Mouse (Mus musculus) kidney, postnatal 14 days (tissue): ENCODE data around the gene Bmp2k.

Experiments used
- DNase-seq: peaks from one replicate; pipeline ENCODE4 v3.0.0; 2022; ENCODE audit warnings: mixed read lengths

Gene Bmp2k

DNA sequence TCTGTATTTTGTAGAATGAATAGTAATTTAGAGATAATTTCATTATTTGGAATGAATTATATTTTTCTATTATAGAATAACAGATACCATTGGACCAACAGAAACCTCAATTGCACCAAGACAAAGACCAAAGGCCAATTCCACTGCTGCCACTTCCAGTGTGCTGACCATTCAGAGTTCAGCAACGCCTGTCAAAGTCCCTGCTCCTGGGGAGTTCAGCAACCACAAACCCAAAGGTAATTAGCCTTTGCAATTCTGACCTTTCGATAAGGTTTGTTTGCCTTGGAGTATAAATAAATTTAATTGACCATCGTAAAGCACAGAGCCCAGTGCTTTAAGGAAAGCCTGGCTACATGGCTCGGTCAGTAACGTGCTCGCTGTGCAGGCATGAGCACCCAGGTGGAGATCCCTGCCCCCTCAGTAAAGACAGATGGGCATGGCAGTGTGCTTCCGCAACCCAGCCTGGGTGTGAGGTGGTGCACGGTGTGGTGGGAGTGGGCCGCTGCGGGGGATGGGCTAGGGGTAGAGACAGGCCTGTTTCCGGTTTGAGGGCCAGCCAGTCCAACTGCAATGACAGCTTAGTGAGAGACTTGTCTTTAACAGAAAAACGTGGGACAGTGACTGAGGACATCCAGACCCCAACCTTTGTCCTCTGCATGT, 59.4 kb downstream of the Bmp2k start:
- DNase-seq = no peak

DNA sequence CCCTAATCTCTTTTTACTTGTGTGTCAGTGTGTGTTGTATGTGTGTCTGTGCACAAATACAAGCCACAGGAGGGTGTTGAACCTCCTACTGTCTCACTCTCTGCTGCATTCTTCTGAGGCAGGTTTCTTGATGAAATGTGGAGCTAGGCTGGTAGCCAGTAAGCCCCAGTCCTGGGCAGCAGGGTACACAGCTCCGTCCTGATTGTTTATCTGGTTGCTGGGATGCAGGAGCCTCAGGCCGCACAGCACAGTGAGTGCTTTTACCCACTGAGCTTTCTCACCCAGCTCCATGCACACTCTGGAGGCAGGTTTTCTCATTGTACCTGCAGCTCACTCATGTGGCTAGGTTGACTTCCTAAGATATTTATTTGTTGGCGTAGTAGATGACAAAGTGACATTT, 63.4 kb downstream of the Bmp2k start:
- no peak for DNase-seq

DNA sequence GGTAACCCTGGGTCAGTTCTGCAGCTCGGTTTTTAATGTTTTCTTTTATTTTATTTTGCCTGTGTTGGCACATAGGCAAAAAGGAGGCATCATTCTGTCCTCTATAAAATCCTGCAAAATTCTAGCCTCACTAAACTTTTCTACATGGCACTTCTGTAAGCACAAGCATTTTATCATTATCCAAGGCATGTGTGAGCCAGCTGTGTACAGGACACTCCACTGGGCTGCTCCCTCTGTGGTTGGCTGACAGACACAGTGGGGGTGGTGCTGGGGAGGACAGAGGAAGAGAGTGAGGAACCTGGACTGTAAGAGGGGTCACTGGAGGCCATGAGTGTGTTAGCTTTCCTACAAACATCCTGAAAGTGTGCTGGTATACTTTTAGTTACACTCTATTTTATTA, 64.6 kb downstream of the Bmp2k start:
- no peak for DNase-seq

DNA sequence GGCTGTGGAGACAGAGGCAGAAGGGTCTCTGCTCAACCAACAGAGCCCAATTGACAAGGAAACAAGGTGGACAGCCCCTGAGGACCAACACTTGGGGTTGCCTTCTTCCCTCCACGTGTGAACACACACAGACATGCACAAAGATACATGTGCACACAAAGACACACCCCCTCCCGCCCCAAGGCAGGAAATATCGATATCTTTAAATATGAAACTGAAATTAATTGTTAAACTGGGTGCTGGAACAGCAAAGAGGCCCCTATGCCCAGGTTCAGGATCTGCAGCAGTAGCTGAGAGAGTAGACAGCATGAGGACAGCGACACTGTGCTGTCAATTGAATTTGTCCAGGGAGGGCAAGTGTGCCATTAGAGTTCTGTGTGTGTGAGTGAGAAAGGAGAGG, 68.3 kb downstream of the Bmp2k start:
- no peak for DNase-seq

- no peak for DNase-seq
Measured at GRCm38 (mm10) chr5:97075476-97076151, 78.1 kb downstream of the Bmp2k start.

GRCm38 (mm10) chr5:97076167-97076566, 78.7 kb downstream of the Bmp2k start:
- no peak for DNase-seq

- DNase-seq = no peak
Measured at GRCm38 (mm10) chr5:97077676-97078075, 80.2 kb downstream of the Bmp2k start.

GRCm38 (mm10) chr5:97078641-97079040, 81.2 kb downstream of the Bmp2k start:
- peak; percentile 39 for DNase-seq

DNA sequence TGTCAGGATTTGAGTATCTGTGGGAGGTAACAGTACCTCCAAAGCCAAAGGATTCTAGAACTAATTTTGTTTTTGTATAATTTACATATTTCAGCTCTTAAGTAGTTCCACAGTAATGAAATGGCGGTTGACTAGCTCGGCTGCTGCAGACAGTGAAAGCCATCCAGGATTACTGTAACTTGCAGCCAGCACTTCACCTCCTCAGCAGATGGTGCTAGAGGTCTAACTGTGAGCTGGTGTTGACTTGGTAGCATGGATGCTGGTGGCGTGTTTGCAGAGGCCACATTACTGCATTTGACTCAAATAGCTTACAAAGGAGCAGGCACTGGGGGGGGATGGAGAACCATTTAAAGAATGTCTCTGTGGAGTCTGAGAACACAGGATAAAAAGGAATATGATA, 84.0 kb downstream of the Bmp2k start:
- DNase-seq = peak; percentile 31

DNA sequence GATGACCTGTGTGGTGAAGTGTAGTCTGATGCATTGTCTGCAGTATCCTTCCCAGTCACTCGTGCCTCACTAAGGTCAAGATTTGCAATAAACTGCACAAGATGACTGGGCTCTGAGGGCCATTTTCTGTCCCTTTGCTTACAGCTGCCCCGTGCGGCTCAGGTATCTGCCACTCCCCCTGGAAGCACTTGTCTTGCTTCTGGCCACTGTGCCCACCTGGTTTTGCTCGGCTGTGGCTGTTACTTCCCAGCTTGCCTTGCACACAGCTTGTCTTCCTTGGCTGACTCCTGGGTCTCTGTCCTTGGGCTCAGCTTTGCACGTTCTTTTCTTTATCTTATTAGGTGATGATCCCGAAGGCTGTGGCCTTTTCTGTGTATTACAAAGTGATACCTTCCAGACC, 86.2 kb downstream of the Bmp2k start:
- DNase-seq = no peak

DNA sequence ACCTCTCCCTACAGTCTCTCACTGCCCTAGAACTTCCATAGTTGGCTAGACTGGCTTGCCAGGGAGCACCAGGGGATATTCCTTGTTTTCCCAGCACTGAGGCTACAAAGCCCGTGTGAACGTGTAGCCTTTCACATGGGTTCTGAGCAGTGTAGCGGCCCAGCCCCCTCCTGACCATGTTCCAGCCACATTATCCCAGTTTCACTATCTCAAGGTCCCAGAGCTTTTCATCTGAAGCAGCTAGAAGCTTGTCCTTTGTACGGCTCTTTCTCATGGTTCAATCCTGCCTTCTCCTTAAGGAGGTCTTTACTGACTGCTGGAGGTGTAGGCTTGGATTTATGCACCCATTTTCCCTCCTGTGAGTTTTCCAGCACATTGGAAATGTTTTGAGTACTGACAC, 87.1 kb downstream of the Bmp2k start:
- no peak for DNase-seq

- no peak for DNase-seq
Measured at GRCm38 (mm10) chr5:97085071-97085470, 87.6 kb downstream of the Bmp2k start.

DNA sequence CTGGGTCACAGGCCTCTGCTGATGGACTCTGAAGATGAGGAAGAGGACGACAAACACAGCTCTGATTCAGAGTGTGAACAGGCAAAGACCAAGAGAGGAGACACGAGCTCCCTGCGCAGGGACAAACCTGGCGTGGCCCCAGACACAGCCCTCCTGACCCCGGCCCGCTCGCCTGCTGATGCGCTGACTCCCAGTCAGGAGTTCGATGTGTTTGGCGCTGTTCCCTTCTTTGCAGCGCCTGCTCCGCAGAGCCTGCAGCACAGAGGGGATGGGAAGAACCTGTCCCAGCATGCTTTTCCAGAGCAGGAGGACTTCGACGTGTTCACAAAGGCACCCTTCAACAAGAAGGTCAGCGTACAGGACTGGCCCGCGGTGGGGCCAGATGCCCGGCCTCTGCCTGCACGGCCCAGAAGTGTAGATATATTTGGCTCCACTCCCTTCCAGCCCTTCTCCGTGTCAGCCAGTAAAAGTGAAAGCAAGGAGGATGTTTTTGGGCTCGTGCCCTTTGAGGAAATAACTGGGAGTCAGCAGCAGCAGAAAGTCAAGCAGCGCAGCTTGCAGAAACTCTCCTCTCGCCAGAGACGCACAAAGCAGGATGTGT, 89.6 kb downstream of the Bmp2k start:
- DNase-seq = peak; percentile 44

GRCm38 (mm10) chr5:97087746-97088145, 90.3 kb downstream of the Bmp2k start:
- DNase-seq = no peak

- DNase-seq = no peak
Measured at GRCm38 (mm10) chr5:97088231-97088630, 90.7 kb downstream of the Bmp2k start.

GRCm38 (mm10) chr5:97089426-97089825, 91.9 kb downstream of the Bmp2k start:
- DNase-seq = peak; percentile 26

DNA sequence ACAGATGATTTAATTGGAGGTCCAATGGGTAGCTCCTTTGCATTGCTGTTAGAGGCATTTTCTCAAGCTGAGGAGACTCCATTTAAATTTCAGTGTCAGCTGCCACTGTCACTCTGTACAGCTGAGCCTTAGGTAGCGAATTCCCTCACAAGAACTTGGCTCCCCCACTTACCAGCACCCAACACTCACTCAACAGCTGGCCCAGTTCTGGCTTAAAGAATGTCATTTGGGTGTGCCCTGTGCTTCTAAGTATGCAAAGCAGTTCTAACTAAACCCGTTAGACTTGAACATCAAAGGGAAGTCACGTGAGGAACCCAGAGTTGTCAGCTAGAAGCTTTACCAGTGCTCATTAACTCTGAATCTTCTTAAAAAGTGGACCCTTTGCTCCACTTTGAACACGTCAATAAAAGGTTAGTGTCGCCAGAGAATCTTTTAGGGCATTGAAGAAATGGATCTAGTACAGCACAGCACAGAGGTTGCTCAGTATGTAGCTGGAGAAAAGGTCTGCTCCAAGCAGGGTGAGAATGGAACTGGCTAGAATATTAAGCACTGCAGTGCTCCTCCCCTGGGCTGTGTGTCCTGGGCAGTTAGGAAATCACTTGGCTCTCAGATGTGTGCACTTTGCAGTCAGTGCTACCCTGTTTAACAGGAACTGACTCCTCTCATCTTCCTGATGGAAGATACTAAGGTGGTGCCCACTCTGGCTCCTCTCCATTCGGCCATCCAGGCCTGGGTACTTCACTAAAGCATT, 92.7 kb downstream of the Bmp2k start:
- peak; percentile 27 for DNase-seq

GRCm38 (mm10) chr5:97092970-97093369, 95.5 kb downstream of the Bmp2k start:
- no peak for DNase-seq

DNA sequence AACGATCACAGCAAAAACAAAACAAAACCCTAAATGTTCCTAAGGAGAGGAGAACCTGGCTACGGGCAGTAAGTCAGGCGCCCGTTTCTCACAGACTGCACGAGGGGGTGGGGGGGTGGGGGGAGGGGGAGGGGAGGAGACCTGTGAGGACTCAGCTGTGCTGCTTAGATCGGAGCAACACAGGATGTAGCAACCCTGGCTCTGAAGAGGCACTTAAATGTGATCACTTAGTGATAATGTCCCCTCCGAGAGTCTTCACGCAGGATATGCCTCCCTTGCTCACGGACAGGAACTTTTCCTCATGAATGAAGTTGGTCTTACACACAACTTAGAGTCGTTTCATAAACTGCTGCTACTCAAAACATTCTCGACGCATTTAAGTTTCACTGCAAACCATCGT, 97.8 kb downstream of the Bmp2k start:
- no peak for DNase-seq

- DNase-seq = peak; percentile 22
Measured at GRCm38 (mm10) chr5:97097631-97098041, 100.1 kb downstream of the Bmp2k start.

DNA sequence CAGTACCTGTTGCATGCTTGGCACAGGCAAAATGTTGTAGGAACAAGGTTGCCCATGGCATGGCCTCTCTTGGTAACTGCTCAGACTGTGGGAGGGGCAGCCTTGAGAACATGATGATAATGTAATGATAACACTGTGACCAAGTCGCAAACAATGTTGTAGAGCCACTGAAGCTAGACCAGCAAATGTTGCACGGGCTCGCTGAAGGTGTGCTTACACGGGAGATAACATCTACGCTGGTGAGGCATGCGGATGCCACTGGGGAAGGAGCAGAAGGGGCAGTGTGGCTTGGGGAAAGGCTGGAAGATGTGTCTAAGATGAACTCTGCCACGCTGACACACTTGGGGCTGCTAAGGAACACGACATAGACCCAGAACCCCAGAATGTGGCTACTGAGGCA, 102.5 kb downstream of the Bmp2k start:
- DNase-seq = no peak

GRCm38 (mm10) chr5:97108333-97108732, 110.8 kb downstream of the Bmp2k start:
- DNase-seq = no peak

DNA sequence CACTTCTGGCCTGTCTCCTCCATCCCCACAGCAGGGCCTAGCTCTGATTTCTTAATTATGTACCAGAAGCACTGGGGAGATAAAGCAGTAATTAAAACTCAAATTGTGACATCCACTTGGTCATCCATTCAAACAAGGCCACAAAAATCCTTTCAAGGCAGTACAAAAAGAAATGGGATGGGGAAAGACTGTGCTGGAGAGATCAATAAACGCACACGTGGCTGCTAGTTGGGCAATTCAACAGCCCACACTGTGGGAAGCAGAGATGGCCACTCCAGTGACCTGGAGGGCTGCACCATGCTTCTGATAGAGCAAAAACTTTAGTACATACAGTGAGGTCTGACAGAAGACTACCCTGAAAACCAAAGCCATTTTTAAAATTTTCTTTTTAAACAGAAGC, 112.6 kb downstream of the Bmp2k start:
- no peak for DNase-seq

- no peak for DNase-seq
Measured at GRCm38 (mm10) chr5:97110697-97111096, 113.2 kb downstream of the Bmp2k start.
